Mouse (Mus musculus): ENCODE data around the gene Prickle2.
A peak's percentile ranks its signal among the peaks of the same experiment; 100 is the strongest.

The Prickle2 gene

DNA sequence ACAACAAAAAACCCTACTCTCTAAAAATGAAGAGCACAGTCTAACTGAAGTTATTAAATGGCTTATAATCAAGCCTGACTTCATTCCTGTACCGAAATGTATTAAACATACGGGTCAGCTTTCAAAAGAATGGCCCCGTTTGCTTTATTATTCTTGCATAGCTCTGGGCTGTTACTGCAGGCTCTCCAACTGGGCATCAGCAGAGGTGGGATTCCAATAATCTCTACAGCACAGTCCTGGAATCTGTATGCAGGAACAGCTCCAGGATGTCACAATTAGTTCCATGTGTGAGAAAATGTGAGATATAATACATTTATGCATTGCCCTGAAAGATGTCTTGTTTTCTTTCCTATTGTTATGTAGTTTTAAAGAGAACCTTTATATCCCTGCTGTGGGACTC, 38.4 kb downstream of the Prickle2 start:
- no peak for DNase-seq (ENCODE audit: low spot score)

DNA sequence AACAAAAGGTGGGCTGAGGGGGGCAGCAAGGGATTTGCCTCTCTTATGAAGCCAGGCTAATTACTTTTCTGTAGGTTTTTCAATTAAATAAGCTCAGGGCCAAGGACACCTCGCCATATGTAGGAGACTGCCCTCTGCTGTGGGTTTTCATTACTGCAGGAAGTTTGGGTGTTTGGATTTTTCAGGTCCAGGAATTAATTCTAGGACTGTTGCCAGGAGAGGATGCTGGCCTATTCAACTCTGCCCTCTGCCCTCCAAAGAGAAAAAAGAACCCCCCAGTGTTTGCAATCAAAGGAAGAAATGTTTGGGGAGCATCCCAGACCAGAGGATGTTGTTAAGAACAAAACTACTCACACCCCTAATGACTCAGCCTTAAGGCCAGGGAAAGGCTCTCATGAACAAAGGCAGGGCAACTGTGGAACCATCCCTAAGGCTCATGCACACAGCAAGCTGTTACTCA, 40.4 kb downstream of the Prickle2 start:
- peak; percentile 81 for DNase-seq (ENCODE audit: low spot score)

DNA sequence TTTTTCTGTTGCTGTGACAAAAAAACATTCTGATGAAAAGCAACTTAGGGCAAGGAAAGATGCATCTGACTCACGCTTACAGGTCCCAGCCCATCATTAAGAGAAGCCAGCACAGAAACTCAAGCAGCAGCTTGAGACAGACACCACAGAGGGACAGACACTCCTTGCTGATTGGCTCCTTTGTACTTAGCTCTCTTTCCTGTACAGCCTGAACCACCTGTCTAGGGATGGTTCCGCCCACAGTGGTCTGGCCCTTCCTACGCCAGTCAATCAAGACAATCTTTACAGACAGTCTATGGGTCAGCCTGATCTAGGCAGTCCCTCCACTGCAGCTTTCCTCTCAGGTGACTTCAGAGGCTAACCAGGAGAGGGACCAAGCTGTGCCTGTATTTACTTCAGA, 42.1 kb downstream of the Prickle2 start:
- DNase-seq (ENCODE audit: low spot score): no peak

DNA sequence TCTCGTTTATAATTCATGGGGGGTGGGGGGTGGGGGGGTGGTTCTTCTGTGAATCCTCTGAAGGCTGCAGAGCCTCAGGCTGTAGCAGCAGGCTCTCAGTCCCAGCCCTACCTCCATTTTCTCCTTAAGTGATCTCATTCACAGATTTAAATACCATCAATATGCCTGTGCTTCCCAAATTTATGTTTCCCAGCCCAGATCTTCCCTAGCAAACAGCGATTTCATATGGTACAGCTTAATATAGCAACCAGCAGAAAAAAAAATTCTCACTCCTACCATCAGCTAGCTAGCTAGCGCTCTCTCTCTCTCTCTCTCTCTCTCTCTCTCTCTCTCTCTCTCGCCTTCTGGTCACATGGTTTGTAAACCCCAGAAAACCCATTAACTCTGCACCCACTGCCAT, 42.5 kb downstream of the Prickle2 start:
- DNase-seq (ENCODE audit: low spot score): no peak

DNA sequence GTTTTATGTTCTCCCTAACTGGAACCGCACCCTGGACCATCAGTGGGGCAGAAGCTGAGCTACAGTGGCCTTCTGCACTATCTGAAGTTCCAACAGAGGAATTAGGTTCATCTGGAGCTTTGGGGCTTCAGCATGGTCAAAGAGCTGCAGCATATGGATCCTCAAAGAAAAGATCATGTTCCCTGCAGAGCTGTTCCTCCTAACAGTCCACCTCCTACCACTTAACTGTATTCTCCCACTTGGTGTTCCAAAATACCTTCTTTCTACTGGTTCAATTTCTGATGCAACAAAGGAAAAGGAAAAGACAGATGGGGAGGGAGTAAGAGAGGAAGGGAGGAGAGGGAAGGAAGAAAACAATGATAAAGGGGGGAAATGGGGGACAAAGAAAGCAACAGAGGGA, 56.9 kb downstream of the Prickle2 start:
- DNase-seq (ENCODE audit: low spot score): no peak

DNA sequence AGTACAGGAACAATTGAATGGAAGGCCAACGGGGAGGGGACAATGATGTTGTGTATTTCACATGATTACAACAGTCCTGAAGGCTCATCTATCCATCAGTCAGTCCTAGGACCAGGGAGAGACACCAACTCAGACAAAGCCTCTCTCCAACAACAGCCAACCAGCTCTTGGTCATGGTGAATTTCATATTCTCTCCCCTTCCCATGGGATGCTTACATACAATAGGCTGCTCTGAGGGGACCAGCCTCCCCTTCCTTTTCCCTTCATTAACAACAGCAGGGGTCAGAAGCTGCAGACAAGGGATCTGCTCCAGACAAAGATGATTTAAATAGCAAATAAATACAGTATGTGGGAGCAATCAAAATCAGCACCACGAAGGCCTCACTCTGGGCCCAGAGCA, 57.4 kb downstream of the Prickle2 start:
- no peak for DNase-seq (ENCODE audit: low spot score)

DNA sequence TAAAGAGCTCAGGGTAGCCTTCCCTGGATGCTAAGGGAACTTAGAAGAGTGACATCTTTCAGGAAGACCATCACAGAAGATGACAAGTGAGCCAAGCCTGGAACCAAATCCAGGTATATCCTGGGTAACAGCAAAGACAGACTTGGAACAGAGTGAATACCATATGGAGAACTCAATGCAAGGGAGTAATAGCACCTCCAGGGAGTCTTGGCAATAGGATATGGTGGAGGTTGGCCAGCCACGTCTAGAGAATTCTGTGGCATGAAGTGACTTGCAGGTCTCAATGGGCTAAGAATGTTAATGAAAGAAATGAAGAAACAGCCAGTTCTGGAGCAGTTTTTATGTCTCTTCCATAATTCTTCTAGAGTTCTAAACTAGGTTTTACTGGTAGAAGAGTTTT, 63.0 kb downstream of the Prickle2 start:
- no peak for DNase-seq (ENCODE audit: low spot score)

DNA sequence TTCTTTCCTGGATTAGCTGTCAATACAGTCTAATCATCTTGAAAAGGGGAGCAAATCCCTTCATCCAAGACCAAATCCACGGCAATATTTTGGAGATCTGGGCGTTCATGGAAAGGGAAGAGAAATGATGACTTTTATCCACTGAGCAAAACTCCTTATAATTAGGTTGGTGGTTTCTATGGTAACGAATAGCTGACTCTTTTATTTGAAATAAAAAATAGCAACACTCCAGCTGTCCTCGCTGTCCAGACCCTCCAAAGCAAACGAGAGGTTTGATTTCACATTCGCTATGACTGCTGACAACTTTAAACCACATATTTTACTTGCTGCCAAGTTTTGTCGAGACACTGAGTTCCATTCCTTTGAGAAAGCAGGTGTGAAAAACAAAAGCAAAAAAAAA, 64.0 kb downstream of the Prickle2 start:
- no peak for DNase-seq (ENCODE audit: low spot score)

DNA sequence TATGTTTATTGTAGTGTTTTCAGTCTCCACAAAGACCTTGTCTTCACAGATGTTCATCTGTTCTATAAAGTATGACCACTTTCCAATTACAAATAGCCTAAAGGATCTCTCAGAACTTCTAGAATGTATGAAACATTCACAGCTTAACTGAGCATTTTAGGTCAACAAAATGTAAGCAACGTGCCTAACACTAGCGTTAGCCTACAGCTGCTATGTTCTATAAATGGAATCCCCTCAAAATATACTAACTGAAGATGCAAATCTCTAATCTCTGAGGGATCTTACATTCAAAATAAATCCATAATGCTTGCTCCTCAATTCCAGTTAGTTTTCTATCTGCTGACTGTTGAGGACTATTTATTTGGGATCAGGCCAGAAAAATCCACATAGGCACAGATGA, 65.1 kb downstream of the Prickle2 start:
- no peak for DNase-seq (ENCODE audit: low spot score)

DNA sequence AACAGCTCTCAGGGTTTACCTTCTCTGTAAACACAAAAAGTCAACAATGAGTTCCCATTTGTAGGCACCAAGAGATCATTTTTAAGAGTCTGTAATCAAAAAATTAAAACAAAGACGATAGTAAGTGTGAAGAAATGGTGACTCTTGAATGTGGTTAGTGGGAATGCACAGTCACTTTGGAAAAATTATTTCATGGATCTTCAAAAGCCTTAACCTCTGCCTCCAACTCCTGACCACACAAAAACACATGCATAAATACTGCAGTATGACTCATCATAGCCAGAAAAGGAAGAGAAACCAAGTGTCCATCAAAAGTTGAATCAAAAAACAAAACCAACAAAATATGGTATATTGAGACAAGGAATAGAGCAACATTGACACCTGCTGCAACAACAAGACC, 69.5 kb downstream of the Prickle2 start:
- no peak for DNase-seq (ENCODE audit: low spot score)

DNA sequence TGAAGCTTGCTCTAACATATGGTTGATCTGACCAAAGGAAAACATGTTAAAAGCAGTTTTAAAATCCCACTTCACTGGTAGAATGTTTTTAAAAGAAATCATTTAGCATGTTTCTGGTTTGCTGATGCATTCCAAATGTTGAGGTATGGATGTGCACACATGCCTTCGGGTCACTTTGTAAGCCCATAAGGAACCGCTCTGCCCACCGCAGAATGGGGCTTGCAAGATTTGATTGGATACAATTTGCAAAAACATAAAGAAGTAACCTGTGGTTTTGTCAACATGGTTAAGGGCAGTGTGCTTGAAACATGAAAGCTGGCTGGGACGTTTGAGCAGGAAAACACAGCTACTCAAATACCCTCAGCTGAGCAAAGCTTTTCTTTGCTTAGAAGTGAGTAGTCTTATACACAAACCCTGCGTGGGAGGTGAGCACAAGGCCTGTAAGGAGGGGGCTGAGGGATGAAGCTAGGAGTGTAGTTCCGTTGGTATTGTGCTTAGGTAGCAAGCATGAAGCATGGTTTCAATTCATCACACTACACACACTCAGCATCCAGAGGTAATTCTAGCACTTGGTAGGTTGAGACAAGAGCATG, 71.0 kb downstream of the Prickle2 start:
- DNase-seq (ENCODE audit: low spot score): no peak

DNA sequence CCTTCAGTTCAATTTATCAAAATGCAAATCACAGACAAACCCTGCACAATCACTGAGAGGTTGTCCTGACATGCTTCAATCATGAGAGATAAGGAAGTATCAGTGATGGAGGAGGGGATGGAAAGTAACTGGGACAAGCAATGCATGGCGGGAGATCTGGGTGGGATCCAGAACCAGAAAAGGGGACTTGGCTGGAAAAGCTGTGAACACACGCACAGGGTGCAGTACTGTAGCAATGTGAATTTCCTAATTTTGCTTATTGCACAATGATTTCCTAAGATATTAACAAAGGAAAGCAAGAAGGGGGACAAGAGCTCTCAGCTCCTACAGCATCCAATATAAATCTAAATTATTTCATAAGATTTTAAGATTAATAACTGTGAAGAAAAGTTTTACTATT, 75.0 kb downstream of the Prickle2 start:
- no peak for DNase-seq (ENCODE audit: low spot score)

DNA sequence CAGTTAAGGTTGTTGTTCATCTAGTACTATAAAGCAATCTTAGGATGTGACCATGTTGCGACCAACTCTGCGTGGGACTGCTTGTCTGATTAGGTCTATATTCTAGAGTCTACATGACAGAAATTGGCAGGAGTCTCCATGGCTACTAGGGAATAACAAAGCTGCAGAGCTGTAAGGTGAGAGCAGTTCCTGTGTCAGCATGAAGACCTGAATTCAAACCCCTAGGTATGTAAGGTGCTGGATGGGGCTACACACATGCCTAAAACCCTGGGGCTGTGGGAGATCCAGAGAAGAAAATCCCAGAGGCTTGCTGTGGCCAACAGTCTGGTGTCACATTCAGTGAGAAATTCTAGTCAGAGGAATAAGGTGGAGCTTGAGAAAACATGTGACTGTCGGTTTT, 78.2 kb downstream of the Prickle2 start:
- no peak for DNase-seq (ENCODE audit: low spot score)

DNA sequence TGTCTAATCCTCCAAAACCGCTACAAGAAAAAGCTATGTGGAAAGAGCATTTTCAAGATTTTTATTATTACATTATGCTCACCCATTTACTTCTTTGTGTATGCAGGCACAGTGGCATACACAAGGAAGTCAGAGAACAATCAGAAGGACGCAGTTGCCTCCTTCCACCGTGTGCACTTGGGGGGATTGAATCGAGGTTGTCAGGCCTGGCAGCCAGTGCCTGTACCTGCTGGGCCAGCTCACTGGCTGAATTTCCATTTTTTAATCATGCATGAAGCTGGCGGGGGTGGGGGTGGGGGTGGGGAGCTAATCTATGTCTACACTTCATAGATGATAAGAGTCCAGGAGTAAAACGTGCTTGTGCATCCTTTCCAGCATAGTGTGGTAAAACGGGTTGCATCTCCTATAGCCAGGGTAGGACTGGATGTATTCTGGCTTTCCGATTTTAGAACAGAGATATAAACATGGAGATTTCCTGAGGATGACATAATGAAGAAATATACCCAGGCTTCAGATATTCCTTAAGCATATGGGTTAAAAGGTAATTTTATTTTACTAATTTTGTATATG, 78.8 kb downstream of the Prickle2 start:
- DNase-seq (ENCODE audit: low spot score): no peak

DNA sequence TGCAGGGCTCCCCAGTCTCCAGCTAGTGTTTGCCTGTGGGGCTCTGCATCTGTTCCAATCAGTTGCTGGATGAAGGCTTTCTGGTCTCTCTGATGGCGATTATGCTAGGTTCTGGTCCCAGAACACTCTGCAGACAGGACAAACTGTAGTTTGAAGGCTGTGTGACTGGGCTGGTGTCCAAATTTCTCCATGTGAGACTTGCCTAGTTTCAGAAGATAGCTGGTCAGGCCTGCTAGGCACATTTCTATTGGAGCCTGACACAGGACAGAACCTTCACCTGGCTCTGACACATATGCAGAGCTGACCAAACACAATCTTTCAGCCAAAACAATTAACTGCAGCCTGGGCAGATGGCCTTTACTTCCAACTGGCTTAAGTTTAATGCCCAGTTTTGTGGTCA, 80.0 kb downstream of the Prickle2 start:
- no peak for DNase-seq (ENCODE audit: low spot score)

DNA sequence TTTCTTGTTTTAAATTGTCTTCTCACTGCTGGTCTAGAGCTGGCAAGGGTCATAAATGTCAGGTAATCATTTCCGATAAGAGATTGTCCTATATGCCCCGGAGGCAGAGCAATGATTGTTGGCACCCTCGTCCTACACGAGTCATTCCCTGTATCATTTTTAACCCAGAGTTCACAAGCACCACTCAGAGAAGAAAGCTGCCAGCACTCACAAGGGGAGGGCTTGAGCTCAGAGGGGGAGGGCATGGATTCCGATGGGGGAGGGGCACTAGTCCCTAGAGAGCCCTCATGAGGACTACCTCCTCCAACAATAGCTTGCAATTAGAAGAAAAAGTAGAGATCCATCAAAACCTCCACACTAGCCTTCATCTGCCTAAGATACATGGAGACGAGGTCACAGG, 81.6 kb downstream of the Prickle2 start:
- no peak for DNase-seq (ENCODE audit: low spot score)

DNA sequence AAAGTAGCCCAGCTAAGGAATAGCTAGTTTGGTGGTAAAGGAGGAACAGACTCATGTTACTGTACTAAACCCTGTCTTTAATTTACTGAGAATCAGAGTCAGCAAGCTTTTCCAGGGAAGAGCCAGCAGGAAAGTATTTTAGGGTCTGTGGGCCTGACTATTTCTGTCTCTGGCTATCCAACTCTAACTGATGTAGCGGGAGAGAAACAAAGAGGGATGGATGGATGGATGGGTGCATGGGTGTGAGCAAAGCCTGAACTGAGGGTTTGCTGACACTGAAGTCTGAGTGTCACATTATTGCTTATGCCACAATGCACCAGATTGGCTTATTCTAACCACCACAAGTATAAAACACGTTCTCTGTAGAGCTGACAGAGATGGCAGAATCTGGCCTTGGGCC, 88.8 kb downstream of the Prickle2 start:
- no peak for DNase-seq (ENCODE audit: low spot score)

DNA sequence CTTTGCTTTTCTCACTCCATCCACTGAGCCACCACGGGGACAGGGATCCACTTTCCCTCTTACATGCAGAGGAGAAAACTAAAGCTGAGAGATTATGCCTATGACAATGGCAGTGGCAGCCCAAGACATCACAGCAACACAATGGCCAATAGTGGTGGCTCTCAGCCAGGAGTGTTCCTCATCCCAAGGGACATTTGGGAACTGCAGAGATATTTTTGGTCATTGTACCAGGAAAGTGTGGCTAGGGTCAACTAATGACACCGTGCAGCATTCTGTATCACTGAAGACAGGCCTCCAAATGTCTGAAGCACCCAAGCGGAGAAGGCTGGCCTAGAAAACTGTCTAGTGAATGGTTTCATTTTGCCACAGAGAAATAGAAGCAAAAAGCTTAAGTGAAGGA, 91.2 kb downstream of the Prickle2 start:
- DNase-seq (ENCODE audit: low spot score): no peak

DNA sequence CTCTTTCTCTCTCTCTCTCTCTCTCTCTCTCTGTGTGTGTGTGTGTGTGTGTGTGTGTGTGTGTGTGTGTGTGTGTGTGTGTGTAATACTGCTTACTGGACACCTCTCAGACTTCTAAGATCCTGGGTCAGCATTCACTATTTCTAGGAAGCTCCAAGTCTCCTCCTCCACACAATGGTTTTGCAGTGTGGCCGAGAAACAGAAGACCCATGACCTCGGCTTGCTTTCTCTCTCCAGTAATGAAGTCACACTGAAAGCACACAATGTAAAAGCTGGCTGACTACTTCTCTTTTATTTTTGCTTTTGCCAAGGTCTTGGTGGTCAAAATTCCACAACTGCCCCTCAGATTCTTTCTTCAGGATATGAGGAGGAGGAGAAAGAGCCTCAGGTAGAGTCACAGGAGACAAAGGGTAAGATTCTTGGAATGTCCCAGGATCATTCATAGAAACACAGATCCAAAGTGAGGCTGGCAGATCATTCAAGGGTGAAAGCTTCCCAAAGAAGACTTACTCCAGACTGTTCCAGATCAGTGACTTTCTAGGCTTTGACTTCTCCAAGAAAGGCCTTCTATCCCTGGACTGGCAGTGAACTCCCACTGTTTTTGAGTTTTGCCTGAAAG, 93.7 kb downstream of the Prickle2 start:
- DNase-seq (ENCODE audit: low spot score): no peak

DNA sequence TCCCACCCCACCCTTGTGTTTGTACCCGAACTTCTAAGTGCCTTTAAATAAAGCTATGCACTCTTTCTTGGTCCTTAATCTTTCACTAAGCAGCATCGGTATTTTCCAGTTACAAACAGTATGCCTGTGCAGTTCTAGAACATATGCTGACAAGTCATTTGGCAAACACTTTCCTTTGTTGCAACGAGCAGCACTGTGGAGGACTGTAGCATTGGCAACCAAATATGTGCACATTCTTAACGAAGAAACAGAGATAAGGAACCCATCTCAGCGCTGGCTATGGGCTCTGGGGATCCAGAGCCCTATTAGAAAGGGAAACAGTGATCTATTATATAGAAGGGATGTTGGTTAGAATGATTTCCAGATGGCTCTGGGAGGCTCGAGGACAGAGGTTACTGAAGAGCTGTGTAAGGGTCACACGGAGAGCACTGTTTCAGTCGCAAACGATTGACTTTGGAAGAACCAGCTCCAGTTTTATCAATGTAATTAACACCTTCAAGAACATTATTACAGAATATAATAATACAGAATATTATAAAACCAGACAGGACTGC, 96.2 kb downstream of the Prickle2 start:
- DNase-seq (ENCODE audit: low spot score): no peak

DNA sequence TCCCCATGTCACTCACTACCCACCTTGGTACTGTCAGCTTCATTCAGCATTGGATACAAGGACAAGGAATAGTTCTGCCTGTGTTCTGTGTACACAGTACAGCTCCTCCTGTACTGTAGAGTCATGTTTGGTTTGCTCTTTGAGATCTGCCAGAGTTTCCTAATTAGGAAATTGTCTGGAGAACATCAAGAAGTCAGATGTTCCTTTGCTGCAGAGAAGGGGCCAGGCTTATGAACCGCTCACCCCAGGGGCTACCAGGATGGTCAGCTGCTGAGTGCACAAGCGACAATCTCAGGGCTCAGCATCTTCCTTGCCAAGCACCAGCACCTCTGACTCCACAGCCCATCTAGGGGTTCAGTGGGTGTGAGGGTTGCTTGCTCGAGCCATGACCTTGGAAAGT, 96.9 kb downstream of the Prickle2 start:
- DNase-seq (ENCODE audit: low spot score): no peak

DNA sequence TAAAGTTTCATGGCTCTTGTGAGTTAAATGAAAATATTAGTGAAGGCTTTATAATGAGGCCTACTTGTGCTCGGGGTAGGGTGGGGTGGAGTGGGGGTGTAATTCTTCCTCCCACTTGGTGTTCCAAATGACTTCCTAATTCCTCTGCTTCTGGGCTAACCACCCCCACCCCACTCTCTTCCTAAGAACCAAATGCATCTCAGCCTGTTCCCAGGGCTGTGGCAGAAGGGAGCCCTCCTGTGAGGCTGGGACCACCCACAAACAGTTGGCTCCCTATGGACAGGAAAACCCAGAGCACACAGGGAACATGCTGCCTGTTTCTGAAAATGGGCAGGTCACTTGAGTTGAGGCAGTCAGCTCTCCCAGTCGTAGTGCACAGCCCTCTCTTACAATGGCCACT, 100.8 kb downstream of the Prickle2 start:
- no peak for DNase-seq (ENCODE audit: low spot score)

DNA sequence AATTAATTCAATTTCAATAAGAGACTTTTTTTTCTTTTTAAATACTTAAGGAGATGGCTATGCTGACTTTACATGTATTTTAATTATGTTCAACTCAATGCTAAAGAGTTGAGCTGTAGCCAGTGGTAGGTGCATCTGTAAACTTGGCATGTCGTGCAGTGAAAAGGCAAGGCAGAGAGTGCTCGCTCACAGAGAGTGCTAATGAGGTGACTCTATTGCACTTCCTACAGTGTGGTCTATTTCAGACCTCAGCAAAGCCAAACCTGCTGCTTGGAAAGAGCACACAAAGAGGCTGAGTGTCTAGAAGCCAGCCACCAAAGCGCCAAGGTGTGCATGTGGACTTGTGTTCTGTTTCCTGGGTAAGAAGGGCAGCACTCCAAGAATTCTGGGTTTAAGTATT, 109.6 kb downstream of the Prickle2 start:
- DNase-seq (ENCODE audit: low spot score): no peak
